Mouse (Mus musculus) heart, embryonic 12.5 days (tissue): Measurements from ENCODE around the gene Ifrd2. TPM values are rescaled to one million over a fixed set of nuclear protein-coding genes. Genes with fewer than 3 reads are reported as not detected.

Experiments used
- ATAC-seq: fragments of 200-750 bp; cut with Nextera tagmentation; 2 replicates; pipeline ENCODE4 v1.8.0; 2017; ENCODE audit warnings: moderate TSS enrichment, moderate library complexity; ENCODE audit not compliant: insufficient number of reproducible peaks, low FRiP score
- H3K27ac ChIP-seq: fragments of 300-500 bp; sonication (generic); 2 replicates; pipeline ENCODE4 v1.5.1; 2016; ENCODE audit warnings: mild to moderate bottlenecking, moderate library complexity; ENCODE audit not compliant: poor library complexity, severe bottlenecking
- H3K27me3 ChIP-seq: fragments of 300-500 bp; sonication (generic); replicated peaks from 2 replicates; pipeline ENCODE4 v1.6.1; 2016; ENCODE audit warnings: mild to moderate bottlenecking, moderate library complexity
- H3K36me3 ChIP-seq: fragments of 300-500 bp; sonication (generic); 2 replicates; pipeline ENCODE4 v1.6.1; 2016; ENCODE audit warnings: mild to moderate bottlenecking, moderate library complexity
- H3K4me1 ChIP-seq: fragments of 300-500 bp; sonication (generic); replicated peaks from 2 replicates; pipeline ENCODE4 v1.6.1; 2016; ENCODE audit warnings: mild to moderate bottlenecking
- H3K4me2 ChIP-seq: fragments of 300-500 bp; sonication (generic); 2 replicates; pipeline ENCODE4 v1.6.1; 2016; ENCODE audit warnings: mild to moderate bottlenecking, moderate library complexity
- H3K4me3 ChIP-seq: fragments of 300-500 bp; sonication (generic); 2 replicates; pipeline ENCODE4 v1.5.1; 2016; ENCODE audit warnings: mild to moderate bottlenecking
- H3K9ac ChIP-seq: fragments of 300-500 bp; sonication (generic); 2 replicates; pipeline ENCODE4 v1.6.1; 2016; ENCODE audit warnings: mild to moderate bottlenecking, moderate library complexity
- H3K9me3 ChIP-seq: fragments of 300-500 bp; sonication (generic); replicated peaks from 2 replicates; pipeline ENCODE4 v1.6.1; 2016; ENCODE audit warnings: mild to moderate bottlenecking, moderate library complexity
- WGBS: fragments of 180-500 bp; shearing (Covaris S2); methylation state at CpG from one replicate; pipeline ENCODE4 v1.1.7; 2016; 5-methylcytosine and 5-hydroxymethylcytosine counted together
- polyA plus RNA-seq: library from polyadenylated mRNA; unstranded; fragments of >200 nt; fragmentation: Nextera tagmentation; extraction: Ambion mirVana; gene quantifications from 2 replicates; pipeline ENCODE4 v1.2.1, GENCODE M21; 2016

Ifrd2 gene
- polyA plus RNA-seq, 1 experiment from 2014 or later = 35.5 TPM

DNA sequence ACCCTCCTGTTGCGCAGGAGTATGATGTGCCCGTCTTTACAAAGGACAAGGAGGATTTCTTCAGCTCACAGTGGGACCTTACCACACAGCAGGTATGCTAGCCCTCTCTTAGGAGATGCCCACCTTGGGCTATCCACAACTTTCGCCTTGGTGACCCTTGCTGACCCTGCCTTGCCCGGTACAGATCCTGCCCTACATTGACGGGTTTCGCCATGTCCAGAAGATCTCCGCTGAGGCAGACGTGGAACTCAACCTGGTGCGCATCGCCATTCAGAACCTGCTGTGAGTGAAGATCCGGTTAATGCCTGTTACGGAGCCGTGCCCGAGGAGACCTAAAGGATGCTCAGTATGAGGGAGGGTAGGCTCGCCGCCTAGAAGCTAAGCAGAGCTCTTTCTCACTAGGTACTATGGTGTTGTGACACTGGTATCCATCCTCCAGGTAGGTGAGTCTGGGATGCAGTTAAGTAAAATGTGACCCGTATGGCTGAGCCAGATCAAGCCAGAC lies 43.2 kb upstream of the Ifrd2 start:
- H3K4me2 ChIP-seq = no peak overlapping the region

DNA sequence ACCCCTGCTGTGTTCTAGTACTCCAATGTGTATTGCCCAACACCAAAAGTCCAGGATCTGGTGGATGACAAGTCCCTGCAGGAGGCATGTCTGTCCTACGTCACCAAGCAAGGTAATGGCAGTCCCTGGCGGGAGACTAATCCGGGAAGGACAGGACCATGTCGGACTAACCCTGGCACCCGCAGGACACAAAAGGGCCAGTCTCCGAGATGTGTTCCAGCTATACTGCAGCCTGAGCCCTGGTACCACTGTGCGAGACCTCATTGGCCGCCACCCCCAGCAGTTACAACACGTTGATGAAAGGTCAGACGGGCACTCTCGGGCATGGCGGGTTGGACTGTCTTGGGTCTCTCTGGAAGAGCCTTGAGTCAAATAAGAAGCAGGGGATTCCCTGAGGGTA lies 42.7 kb upstream of the Ifrd2 start:
- peaks cover 29% of the 10 kb centered on the region for H3K4me1 ChIP-seq
- H3K4me2 ChIP-seq = no peak overlapping the region
- peaks cover 25% of the 10 kb centered on the region for H3K36me3 ChIP-seq
- H3K27me3 ChIP-seq = peaks cover 20% of the 10 kb centered on the region
- no peak overlapping the region for H3K4me3 ChIP-seq
- no peak overlapping the region for H3K27ac ChIP-seq
- no peak overlapping the region for H3K9ac ChIP-seq
- WGBS = 90% methylated on average over 12 of the region's 12 CpGs
- no peak for ATAC-seq
- H3K9me3 ChIP-seq = no peaks in the 10 kb centered on the region

More for the DNA sequence above, 43.2 kb upstream of the Ifrd2 start:
- 94% methylated on average over 17 of the region's 17 CpGs for WGBS
- Histone ChIP-seq H3K4me3 (no peak overlapping the region), H3K27me3 (peaks cover 16% of the 10 kb centered on the region), H3K9me3 (no peaks in the 10 kb centered on the region), H3K4me1 (peaks cover 29% of the 10 kb centered on the region), H3K27ac (no peak overlapping the region), H3K9ac (no peak overlapping the region), H3K36me3 (peaks cover 30% of the 10 kb centered on the region)
- ATAC-seq = no peak

DNA sequence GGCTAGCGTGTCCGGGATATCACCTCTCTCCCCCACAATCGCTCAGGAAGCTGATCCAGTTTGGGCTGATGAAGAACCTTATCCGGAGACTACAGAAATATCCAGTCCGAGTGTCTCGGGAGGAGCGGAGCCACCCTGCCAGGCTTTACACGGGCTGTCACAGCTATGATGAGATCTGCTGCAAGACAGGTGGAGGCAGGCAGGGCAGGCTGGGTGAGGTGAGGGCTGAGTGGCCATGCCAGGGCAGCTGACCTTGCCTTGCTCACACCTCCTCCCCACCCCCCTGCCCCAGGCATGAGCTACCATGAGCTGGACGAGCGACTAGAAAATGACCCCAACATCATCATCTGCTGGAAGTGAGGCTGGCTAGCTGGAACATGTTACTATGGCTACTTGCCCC lies 42.2 kb upstream of the Ifrd2 start:
- Histone ChIP-seq H3K9ac (no peak overlapping the region), H3K4me3 (no peak overlapping the region), H3K4me1 (peaks cover 29% of the 10 kb centered on the region), H3K36me3 (peaks cover 21% of the 10 kb centered on the region), H3K27ac (no peak overlapping the region), H3K9me3 (no peaks in the 10 kb centered on the region), H3K27me3 (peaks cover 25% of the 10 kb centered on the region), H3K4me2 (no peak overlapping the region)
- no peak for ATAC-seq
- WGBS = 86% methylated on average over 10 of the region's 10 CpGs

DNA sequence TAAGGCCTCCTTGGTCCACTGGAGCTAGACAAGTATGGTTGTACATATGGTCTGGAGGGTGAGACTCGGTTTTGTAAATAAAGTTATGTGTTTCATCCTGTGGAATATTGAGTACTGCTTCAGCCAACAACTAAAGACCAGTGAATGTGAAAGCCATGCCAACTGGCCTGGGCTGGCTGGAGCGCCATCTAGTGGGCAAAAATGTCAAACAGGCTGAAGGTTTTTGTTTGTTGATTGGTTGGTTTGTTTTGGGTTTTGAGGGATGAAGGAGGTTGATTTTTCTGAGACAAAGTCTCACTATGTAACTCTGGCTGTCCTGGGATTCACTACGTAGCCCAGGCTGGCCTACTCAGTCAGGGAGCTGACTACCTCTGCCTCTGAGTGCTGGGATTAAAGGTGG lies 41.8 kb upstream of the Ifrd2 start:
- ATAC-seq = no peak
- Histone ChIP-seq H3K9me3 (no peaks in the 10 kb centered on the region), H3K27ac (no peak overlapping the region), H3K27me3 (peaks cover 29% of the 10 kb centered on the region), H3K36me3 (peaks cover 21% of the 10 kb centered on the region), H3K9ac (no peak overlapping the region), H3K4me2 (no peak overlapping the region), H3K4me1 (peaks cover 30% of the 10 kb centered on the region), H3K4me3 (no peak overlapping the region)
- WGBS = 11% methylated on average over 3 of the region's 3 CpGs

DNA sequence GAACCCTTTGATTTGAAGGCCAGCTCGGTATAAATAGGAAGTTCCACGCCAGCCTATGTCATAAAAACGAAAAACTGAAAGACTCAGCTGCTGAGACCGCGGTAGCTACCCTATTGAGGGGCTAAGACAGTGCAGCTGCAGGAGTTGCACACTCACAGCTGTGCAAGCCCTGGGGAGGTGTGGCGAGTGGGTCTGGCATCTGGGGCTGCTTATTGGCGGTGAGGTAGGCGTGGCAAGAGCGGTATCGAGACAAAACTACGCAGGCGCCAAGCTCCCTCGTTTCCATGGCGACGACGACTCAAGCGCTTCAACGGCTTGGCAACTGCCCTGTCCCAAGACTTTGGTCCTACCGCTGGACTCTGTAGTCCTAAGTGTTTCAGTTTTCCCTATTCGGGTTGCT lies 40.4 kb upstream of the Ifrd2 start, which contains the start of gene Zmynd10:
Zmynd10 (plus strand) TSS at position 273 of the 400 bp plus-strand sequence.
- Histone ChIP-seq H3K4me1 (peaks cover 37% of the 10 kb centered on the region), H3K36me3 (peaks cover 21% of the 10 kb centered on the region), H3K27ac (no peak within 1 kb of the TSS), H3K4me3 (peak within 1 kb of the TSS; percentile 2; the same call in 1 of the 2 replicates), H3K9ac (no peak within 1 kb of the TSS; the same call in 1 of the 2 replicates), H3K4me2 (peak within 1 kb of the TSS; percentile 49), H3K9me3 (no peaks in the 10 kb centered on the region), H3K27me3 (peaks cover 31% of the 10 kb centered on the region)
- peak; percentile 67 for ATAC-seq
- 5% methylated on average over 20 of the region's 20 CpGs for WGBS

DNA sequence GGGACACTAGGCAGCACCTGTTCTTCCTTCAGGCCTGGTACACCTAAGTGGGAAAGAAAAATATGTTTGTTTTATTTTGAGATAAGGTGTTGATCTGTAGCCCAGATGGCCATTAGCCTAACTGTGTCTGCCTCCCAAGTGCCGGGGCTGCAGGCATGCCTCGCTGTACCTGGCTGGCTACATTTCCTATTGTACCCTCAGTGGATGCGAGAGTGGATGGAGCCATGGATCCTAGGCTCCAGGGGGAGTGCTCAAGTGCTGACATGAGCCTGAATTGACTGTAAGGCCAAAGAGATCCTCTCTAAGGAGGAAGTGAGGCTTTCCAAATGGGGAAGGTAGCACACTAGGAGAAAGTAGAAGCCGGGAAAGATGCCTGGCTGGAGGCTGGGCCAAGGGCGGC lies 39.5 kb upstream of the Ifrd2 start:
- WGBS = 75% methylated on average over 5 of the region's 5 CpGs
- Histone ChIP-seq H3K9me3 (no peaks in the 10 kb centered on the region), H3K4me2 (no peak overlapping the region), H3K27ac (no peak overlapping the region), H3K4me3 (no peak overlapping the region), H3K9ac (no peak overlapping the region), H3K36me3 (peaks cover 21% of the 10 kb centered on the region), H3K4me1 (peaks cover 39% of the 10 kb centered on the region), H3K27me3 (peaks cover 31% of the 10 kb centered on the region)
- ATAC-seq = no peak

DNA sequence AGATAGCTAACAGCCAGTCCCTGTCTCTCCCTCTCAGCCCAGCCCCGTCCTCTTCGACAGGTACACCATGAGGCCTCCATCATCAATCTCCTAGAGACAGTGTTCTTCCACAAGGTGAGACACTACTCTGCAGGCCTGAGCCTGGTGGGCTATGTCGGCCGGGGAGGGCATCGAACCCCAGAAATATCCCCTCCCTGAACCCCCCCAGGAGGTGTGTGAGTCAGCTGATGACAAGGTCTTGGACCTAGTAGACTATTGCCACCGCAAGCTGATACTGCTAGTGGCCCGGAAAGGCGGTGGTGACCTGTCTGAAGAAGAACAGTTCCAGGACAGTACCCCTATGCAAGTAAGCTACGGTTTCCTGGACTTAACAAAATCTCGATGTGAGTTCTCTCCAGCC lies 38.6 kb upstream of the Ifrd2 start:
- Histone ChIP-seq H3K4me1 (peaks cover 45% of the 10 kb centered on the region), H3K4me2 (no peak overlapping the region), H3K27me3 (peaks cover 31% of the 10 kb centered on the region), H3K9me3 (no peaks in the 10 kb centered on the region), H3K4me3 (no peak overlapping the region), H3K27ac (no peak overlapping the region), H3K36me3 (peaks cover 16% of the 10 kb centered on the region), H3K9ac (no peak overlapping the region)
- ATAC-seq = no peak
- WGBS = 85% methylated on average over 10 of the region's 10 CpGs

DNA sequence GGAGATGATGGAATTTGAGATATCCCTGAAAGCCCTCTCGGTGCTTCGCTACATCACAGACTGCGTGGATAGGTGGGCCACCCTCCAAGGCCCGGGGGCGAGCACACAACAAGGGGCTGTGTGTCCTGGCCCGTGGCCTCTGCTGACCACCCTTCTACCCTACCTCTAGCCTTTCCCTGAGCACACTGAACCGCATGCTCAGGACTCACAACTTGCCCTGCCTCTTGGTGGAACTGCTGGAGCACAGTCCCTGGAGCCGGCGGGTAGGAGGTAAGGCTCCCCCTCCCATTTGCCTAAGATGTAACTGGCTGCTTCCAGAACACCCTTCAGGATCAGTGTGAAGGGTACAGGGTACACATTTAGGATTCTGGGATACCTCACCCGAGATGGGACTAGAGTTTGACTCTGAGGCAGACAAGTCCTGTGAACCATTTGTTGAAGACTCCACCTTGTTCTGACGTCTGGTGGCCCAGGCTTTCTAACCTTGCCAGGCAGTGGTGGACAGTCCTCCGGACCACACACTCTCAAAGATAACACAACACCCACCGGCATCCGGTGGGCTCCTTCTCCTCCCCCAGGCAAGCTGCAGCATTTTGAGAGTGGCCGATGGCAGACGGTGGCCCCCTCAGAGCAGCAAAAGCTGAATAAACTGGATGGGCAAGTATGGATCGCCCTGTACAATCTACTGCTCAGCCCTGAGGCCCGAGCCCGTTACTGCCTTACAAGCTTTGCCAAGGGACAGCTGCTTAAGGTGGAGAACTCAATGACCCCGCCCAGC lies 38.0 kb upstream of the Ifrd2 start:
- peaks cover 31% of the 10 kb centered on the region for H3K27me3 ChIP-seq
- no peaks in the 10 kb centered on the region for H3K9me3 ChIP-seq
- no peak overlapping the region for H3K9ac ChIP-seq
- no peak overlapping the region for H3K4me2 ChIP-seq
- peaks cover 9% of the 10 kb centered on the region for H3K36me3 ChIP-seq
- no peak overlapping the region for H3K4me3 ChIP-seq
- 79% methylated on average over 20 of the region's 20 CpGs for WGBS
- H3K27ac ChIP-seq = no peak overlapping the region
- ATAC-seq = no peak
- peaks cover 47% of the 10 kb centered on the region for H3K4me1 ChIP-seq

DNA sequence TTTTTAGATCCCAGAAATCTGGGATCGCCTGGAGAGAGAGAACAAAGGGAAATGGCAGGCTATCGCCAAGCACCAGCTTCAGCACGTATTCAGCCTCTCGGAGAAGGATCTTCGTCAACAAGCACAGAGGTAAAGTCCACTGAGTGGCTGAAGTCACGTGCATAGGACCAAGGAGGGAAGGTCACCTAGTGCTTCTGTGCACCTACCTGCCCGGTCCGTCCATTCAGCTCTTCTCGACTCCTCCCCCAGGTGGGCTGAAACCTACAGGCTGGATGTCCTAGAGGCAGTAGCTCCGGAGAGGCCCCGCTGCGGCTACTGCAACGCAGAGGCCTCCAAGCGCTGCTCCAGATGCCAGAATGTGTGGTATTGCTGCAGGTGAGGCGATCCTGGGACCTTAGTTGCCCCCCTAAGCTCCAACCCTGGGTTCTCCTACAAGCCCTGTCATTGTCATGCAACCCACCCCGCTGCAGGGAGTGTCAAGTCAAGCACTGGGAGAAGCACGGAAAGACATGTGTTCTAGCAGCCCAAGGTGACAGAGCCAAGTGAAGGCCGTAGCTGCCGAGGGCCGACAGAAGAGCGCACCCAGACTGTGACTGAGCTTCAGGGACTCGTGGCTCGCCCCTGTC lies 36.8 kb upstream of the Ifrd2 start:
- WGBS = 32% methylated on average over 23 of the region's 23 CpGs
- H3K9me3 ChIP-seq = no peaks in the 10 kb centered on the region
- peak overlapping the region; percentile 94 for H3K4me2 ChIP-seq
- no peak for ATAC-seq
- H3K9ac ChIP-seq = peak overlapping the region; percentile 81; the same call in 1 of the 2 replicates
- H3K4me3 ChIP-seq = peak overlapping the region; percentile 56
- peaks cover 48% of the 10 kb centered on the region for H3K4me1 ChIP-seq
- H3K27me3 ChIP-seq = peaks cover 31% of the 10 kb centered on the region
- H3K36me3 ChIP-seq = no peaks in the 10 kb centered on the region
- no peak overlapping the region for H3K27ac ChIP-seq

DNA sequence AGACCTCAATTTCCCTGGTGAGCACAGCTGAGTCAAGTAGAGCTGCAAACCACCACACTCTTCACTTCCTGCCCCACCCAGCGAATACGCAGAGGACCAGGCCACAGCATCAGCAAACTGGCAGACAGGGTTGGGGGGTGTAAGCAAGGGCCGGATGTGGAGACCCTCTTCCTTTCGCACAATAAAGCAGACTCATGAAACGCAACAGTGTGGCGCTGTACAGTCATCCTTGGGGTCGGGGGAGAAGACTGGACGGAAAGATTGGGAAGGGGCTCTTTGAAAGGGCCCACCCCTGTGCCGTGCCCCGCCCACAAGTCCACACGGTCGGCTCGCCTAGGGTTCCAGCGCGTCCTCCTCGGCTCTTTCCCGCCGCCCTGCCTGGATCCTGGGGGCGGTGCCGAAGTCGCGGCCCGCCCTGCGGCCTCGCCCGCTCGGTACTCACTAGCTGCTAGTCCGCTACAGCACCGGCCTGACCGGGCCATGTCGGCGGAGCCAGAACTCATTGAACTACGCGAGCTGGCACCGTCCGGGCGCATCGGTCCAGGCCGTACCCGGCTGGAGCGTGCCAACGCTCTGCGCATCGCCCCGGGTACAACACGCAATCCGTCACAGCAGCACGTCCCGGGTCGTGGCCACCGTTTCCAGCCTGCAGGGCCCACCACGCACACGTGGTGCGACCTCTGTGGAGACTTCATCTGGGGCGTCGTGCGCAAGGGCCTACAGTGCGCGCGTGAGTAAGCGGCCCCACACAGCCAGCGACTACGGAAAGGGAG lies 36.1 kb upstream of the Ifrd2 start, which contains the start of gene Rassf1:
Rassf1 (plus strand) TSS at position 439 of the 773 bp plus-strand sequence.
- ATAC-seq = peak; percentile 33; the same call in 1 of the 2 replicates
- Histone ChIP-seq H3K9me3 (no peaks in the 10 kb centered on the region), H3K9ac (peak within 1 kb of the TSS; percentile 81), H3K4me3 (peak within 1 kb of the TSS; percentile 56), H3K4me1 (peaks cover 55% of the 10 kb centered on the region), H3K27ac (peak within 1 kb of the TSS; percentile 14; the same call in 1 of the 2 replicates), H3K27me3 (peaks cover 31% of the 10 kb centered on the region), H3K36me3 (peaks cover under 1% of the 10 kb centered on the region; the same call in 1 of the 2 replicates), H3K4me2 (peak within 1 kb of the TSS; percentile 94)
- WGBS = 1% methylated on average over 63 of the region's 63 CpGs
